Mouse (Mus musculus) lung, adult 2 months (tissue): ENCODE results near the gene Zdhhc19.

ENCODE experiments used
- CTCF ChIP-seq: fragments of 200-500 bp; IDR thresholded peaks from 2 replicates; pipeline ENCODE4 v1.5.1; 2011; ENCODE audit warnings: mild to moderate bottlenecking, low read length, control low read depth; ENCODE audit not compliant: insufficient read depth
- POLR2A ChIP-seq: fragments of 200-500 bp; IDR thresholded peaks from 2 replicates; pipeline ENCODE4 v1.6.1; 2011; ENCODE audit warnings: low read depth, mild to moderate bottlenecking, control low read depth, low read length, borderline replicate concordance; ENCODE audit errors: extremely low read depth

DNA sequence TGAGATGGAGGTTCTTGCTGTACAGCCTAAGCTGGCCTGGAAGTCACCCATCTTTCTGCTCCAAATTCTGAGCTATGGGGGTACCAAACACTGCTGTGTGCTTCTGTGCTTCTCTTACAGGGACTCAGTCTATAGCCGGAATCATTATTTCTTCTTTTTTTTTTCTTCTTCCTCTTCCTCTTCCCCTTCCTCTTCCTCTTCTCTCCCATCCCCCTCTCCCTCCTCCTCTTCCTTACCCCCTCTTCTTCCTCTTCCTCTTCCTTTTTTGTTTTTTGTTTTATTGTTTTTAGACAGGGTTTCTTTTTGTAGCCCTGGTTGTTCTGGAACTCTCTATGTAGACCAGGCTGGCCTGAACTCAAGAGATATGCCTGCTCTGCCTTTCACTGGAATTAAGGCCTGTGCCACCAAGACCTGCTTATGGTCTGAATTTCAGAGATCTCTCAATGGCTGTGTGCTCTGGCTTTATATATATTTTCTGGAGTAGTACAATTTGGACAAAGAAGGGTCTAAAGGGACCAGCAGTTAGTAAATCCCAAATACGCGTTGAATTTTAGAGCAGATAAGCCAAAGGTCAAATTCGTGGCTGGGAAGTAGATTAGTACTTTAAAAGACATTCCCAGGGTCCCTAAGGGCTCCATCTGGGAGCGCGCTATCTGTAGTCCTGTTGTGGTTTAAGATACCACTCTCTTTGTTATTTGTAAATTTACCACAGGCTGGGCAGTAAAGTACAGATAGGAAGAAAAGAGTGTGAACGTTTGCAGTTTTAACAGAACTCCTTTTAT, 111.7 kb downstream of the Zdhhc19 start:
- TF ChIP-seq CTCF (no peak), POLR2A (no peak)
